Mouse (Mus musculus) hindbrain, embryonic 12.5 days (tissue): ENCODE results near the gene Scarb1. TPM values are rescaled to one million over a fixed set of nuclear protein-coding genes. Genes with fewer than 3 reads are reported as not detected.

Experiments
- ATAC-seq: fragments of 200-750 bp; cut with Nextera tagmentation; 2 replicates; pipeline ENCODE4 v1.8.0; 2017; ENCODE audit warnings: moderate TSS enrichment; ENCODE audit not compliant: low FRiP score
- H3K27ac ChIP-seq: fragments of 300-500 bp; sonication (generic); 2 replicates; pipeline ENCODE4 v1.5.1; 2016; ENCODE audit warnings: mild to moderate bottlenecking
- H3K27me3 ChIP-seq: fragments of 300-500 bp; sonication (generic); 2 replicates; pipeline ENCODE4 v1.6.1; 2016; ENCODE audit warnings: mild to moderate bottlenecking
- H3K36me3 ChIP-seq: fragments of 300-500 bp; sonication (generic); 2 replicates; pipeline ENCODE4 v1.6.1; 2016; ENCODE audit warnings: mild to moderate bottlenecking
- H3K4me1 ChIP-seq: fragments of 300-500 bp; sonication (generic); 2 replicates; pipeline ENCODE4 v1.6.1; 2016
- H3K4me2 ChIP-seq: fragments of 300-500 bp; sonication (generic); replicated peaks from 2 replicates; pipeline ENCODE4 v1.6.1; 2016; ENCODE audit warnings: mild to moderate bottlenecking
- H3K4me3 ChIP-seq: fragments of 300-500 bp; sonication (generic); 2 replicates; pipeline ENCODE4 v1.5.1; 2016; ENCODE audit warnings: mild to moderate bottlenecking
- H3K9ac ChIP-seq: fragments of 300-500 bp; sonication (generic); 2 replicates; pipeline ENCODE4 v1.6.1; 2016; ENCODE audit warnings: mild to moderate bottlenecking, moderate library complexity
- H3K9me3 ChIP-seq: fragments of 300-500 bp; sonication (generic); replicated peaks from 2 replicates; pipeline ENCODE4 v1.6.1; 2016; ENCODE audit warnings: mild to moderate bottlenecking
- WGBS: fragments of 180-500 bp; shearing (Covaris S2); methylation state at CpG from one replicate; pipeline ENCODE4 v1.1.7; 2016; 5-methylcytosine and 5-hydroxymethylcytosine counted together
- polyA plus RNA-seq: library from polyadenylated mRNA; unstranded; fragments of >200 nt; fragmentation: Nextera tagmentation; extraction: Ambion mirVana; gene quantifications from 2 replicates; pipeline ENCODE4 v1.2.1, GENCODE M21; 2016

The Scarb1 gene
- polyA plus RNA-seq, 1 experiment from 2014 or later = 28.6 TPM

GRCm38 (mm10) chr5:125233478-125233877, 107.4 kb downstream of the Scarb1 start:
- Histone ChIP-seq H3K27me3 (no peaks in the 10 kb centered on the region), H3K4me1 (0 out of 2 replicates have a peak, but pooled peaks cover 3% of the 10 kb centered on the region), H3K27ac (no peak overlapping the region), H3K36me3 (no peaks in the 10 kb centered on the region), H3K4me3 (no peak overlapping the region), H3K4me2 (no peak overlapping the region), H3K9me3 (no peaks in the 10 kb centered on the region), H3K9ac (no peak overlapping the region)
- WGBS = 96% methylated on average over 1 of the region's 1 CpGs
- ATAC-seq = no peak

GRCm38 (mm10) chr5:125232443-125232979, 108.4 kb downstream of the Scarb1 start:
- 87% methylated on average over 7 of the region's 7 CpGs for whole genome bisulfite sequencing
- Histone ChIP-seq H3K4me3 (no peak overlapping the region), H3K9me3 (peaks cover 6% of the 10 kb centered on the region; the same call in 1 of the 2 replicates), H3K27me3 (no peaks in the 10 kb centered on the region), H3K4me2 (no peak overlapping the region), H3K36me3 (no peaks in the 10 kb centered on the region), H3K9ac (no peak overlapping the region), H3K4me1 (0 out of 2 replicates have a peak, but pooled peaks cover 2% of the 10 kb centered on the region), H3K27ac (no peak overlapping the region)
- ATAC-seq = no peak

- Histone ChIP-seq H3K27me3 (no peaks in the 10 kb centered on the region), H3K9ac (no peak overlapping the region), H3K4me1 (peaks cover 6% of the 10 kb centered on the region), H3K9me3 (peaks cover 6% of the 10 kb centered on the region; the same call in 1 of the 2 replicates), H3K36me3 (no peaks in the 10 kb centered on the region), H3K4me2 (no peak overlapping the region), H3K27ac (no peak overlapping the region), H3K4me3 (no peak overlapping the region)
- WGBS = 82% methylated on average over 5 of the region's 5 CpGs
- ATAC-seq = no peak
These were observed 110.4 kb downstream of the Scarb1 start for GRCm38 (mm10) chr5:125230463-125230862.

- 86% methylated on average over 2 of the region's 2 CpGs for WGBS
- peaks cover 6% of the 10 kb centered on the region; the same call in 1 of the 2 replicates for H3K9me3 ChIP-seq
- H3K27me3 ChIP-seq = no peaks in the 10 kb centered on the region
- no peak overlapping the region for H3K27ac ChIP-seq
- peaks cover 7% of the 10 kb centered on the region for H3K4me1 ChIP-seq
- H3K9ac ChIP-seq = no peak overlapping the region
- H3K36me3 ChIP-seq = no peaks in the 10 kb centered on the region
- H3K4me3 ChIP-seq = no peak overlapping the region
- H3K4me2 ChIP-seq = no peak overlapping the region
- no peak for ATAC-seq
These were observed 111.8 kb downstream of the Scarb1 start for GRCm38 (mm10) chr5:125229097-125229496.

GRCm38 (mm10) chr5:125227699-125228098, 113.2 kb downstream of the Scarb1 start:
- Histone ChIP-seq H3K9ac (no peak overlapping the region), H3K4me1 (peaks cover 9% of the 10 kb centered on the region), H3K4me3 (no peak overlapping the region), H3K36me3 (no peaks in the 10 kb centered on the region), H3K4me2 (no peak overlapping the region), H3K9me3 (peaks cover 6% of the 10 kb centered on the region; the same call in 1 of the 2 replicates), H3K27ac (no peak overlapping the region), H3K27me3 (no peaks in the 10 kb centered on the region)
- 96% methylated on average over 4 of the region's 4 CpGs for WGBS
- no peak for ATAC-seq

Other genes with a start within 250 kb of the Scarb1 start
- gene Ncor2, start 161.9 kb downstream of the Scarb1 start, polyA plus RNA-seq = 30.2 and 31.0 TPM in 2 replicates
- gene Gm10382, start 48.2 kb upstream of the Scarb1 start, polyA plus RNA-seq = 0.58 and 0.82 TPM in 2 replicates
- 1,117 and 1,167 TPM in 2 replicates for gene Ubc, start 49.1 kb upstream of the Scarb1 start, polyA plus RNA-seq
- 16.7 and 18.0 TPM in 2 replicates for gene Dhx37, start 93.0 kb upstream of the Scarb1 start, polyA plus RNA-seq
- gene Bri3bp, start 100.5 kb upstream of the Scarb1 start, polyA plus RNA-seq = 38.1 and 39.9 TPM in 2 replicates
- 62.2 and 64.4 TPM in 2 replicates for gene Aacs, start 134.7 kb upstream of the Scarb1 start, polyA plus RNA-seq
- 2.4 and 3.1 TPM in 2 replicates for gene Tmem132b, start 190.7 kb upstream of the Scarb1 start, polyA plus RNA-seq